Mouse (Mus musculus): ENCODE measurements around the gene Iars2. TPM values are rescaled to one million over a fixed set of nuclear protein-coding genes. Genes with fewer than 3 reads are reported as not detected.

The Iars2 gene
- polyA plus RNA-seq, 1 experiment from 2014 or later: 19.6 TPM

DNA sequence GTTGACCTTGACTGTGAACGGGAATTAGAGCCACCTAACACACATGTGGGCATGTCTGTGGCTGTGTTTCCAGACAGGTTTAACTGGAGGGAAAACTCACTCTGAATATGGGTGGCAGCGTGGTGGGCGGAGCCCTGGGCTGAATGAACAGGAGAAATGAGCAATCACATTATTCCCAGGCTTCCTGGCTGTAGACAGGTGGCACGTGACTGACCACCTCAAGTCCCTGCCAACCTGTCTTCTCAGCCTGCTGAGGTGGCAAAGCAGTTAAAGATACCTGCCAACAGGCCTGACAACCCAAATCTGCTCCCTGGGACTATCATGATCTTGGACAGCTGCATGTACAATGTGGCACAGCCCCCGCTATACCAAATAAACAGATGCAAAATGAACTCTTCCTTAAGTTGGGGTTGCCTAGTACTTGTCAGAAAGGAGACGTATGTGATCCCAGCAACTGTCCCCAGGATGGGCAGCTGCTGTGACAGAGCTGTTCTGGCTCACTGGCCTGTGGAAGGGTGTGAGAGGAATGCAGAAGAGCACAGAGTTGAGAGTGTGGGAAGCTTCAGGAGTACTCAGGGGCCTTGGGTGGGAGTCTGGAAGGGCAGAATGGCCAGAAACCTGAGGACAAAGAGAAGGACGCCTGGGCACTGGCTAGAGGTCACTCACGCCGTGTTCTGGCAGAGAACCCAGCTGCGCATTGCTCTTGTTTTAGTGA, 36.4 kb downstream of the Iars2 start:
- Histone ChIP-seq H3K9me3 (no peaks in the 10 kb centered on the region), H3K4me3 (no peak overlapping the region), H3K27ac (replicated peaks) (no peak overlapping the region), H3K27me3 (no peaks in the 10 kb centered on the region), H3K36me3 (peaks cover 46% of the 10 kb centered on the region), H3K4me2 (no peak overlapping the region), H3K9ac (no peak overlapping the region), H3K4me1 (replicated peaks) (no peaks in the 10 kb centered on the region)
- ATAC-seq (ENCODE audit: low FRiP score, low read depth): no peak
- WGBS: 92% methylated on average over 10 of the region's 10 CpGs

DNA sequence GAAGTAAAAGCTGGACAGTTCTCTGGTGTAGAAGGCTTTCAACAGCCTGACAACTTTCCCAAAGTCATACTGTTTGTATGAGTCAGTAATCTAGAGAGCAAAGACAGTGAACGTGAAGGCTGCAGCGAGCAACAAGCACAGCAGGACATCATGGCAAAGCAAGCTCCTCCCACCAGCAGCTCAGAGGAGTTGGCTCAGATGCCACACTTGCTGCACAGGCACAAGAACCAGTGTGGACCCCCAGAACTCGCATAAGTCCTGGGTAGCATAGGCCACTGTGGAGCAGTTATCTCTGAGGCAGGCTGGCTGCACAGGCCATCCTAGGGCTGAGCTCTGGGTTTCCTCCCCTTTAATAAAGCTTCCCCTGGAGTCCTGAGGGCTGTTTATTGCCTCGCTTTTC, 37.9 kb downstream of the Iars2 start:
- Histone ChIP-seq H3K27ac (replicated peaks) (no peak overlapping the region), H3K36me3 (peaks cover 43% of the 10 kb centered on the region), H3K27me3 (no peaks in the 10 kb centered on the region), H3K9ac (no peak overlapping the region), H3K9me3 (no peaks in the 10 kb centered on the region), H3K4me1 (replicated peaks) (no peaks in the 10 kb centered on the region), H3K4me2 (no peak overlapping the region), H3K4me3 (no peak overlapping the region)
- WGBS: 65% methylated on average over 4 of the region's 4 CpGs
- ATAC-seq (ENCODE audit: low FRiP score, low read depth): no peak

DNA sequence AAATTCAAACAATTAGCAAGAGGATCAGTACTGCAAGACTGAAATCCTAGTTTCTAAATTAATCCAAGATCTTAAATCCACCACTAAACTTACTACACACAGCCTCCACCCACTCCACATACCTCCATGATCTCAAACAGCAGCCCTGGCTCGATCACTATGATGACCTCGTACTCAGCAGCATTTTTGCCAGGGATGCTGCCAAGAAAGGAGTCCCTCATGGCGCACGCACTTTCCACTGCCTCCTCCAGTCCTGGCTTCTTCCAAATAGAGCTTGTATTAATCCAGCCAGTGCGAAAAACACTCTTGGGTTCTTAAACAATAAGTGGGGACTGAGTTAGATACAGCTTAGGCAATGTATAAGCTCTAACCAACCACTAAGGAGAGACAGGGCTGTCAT, 40.0 kb downstream of the Iars2 start:
- no peak for ATAC-seq (ENCODE audit: low FRiP score, low read depth)
- Histone ChIP-seq H3K9me3 (no peaks in the 10 kb centered on the region), H3K4me2 (no peak overlapping the region), H3K4me3 (no peak overlapping the region), H3K4me1 (replicated peaks) (no peaks in the 10 kb centered on the region; the same call in 1 of the 2 replicates), H3K27me3 (no peaks in the 10 kb centered on the region), H3K36me3 (peaks cover 37% of the 10 kb centered on the region), H3K27ac (replicated peaks) (no peak overlapping the region), H3K9ac (no peak overlapping the region)
- 84% methylated on average over 5 of the region's 5 CpGs for WGBS

DNA sequence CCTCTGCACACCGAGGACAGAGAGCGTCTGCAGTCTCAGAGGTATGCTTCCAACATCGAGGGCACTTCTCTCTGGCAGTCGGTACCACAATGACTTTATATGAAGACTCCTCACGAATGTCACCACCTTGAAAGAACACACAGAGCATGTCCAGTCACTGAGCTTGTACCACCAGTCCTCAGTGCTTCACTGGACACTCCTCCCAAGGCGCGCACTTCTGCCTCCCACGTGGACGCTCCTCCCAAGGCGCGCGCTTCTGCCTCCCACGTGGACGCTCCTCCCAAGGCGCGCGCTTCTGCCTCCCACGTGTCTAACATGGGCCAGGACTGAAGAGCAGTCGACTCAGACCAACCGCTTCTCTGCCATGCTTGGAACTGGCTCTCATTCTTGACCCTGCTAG, 42.1 kb downstream of the Iars2 start:
- Histone ChIP-seq H3K27me3 (no peaks in the 10 kb centered on the region), H3K9me3 (no peaks in the 10 kb centered on the region), H3K4me2 (no peak overlapping the region), H3K27ac (replicated peaks) (no peak overlapping the region), H3K9ac (no peak overlapping the region), H3K36me3 (peaks cover 44% of the 10 kb centered on the region), H3K4me3 (no peak overlapping the region), H3K4me1 (replicated peaks) (no peaks in the 10 kb centered on the region; the same call in 1 of the 2 replicates)
- ATAC-seq (ENCODE audit: low FRiP score, low read depth): no peak
- 93% methylated on average over 20 of the region's 20 CpGs for WGBS

DNA sequence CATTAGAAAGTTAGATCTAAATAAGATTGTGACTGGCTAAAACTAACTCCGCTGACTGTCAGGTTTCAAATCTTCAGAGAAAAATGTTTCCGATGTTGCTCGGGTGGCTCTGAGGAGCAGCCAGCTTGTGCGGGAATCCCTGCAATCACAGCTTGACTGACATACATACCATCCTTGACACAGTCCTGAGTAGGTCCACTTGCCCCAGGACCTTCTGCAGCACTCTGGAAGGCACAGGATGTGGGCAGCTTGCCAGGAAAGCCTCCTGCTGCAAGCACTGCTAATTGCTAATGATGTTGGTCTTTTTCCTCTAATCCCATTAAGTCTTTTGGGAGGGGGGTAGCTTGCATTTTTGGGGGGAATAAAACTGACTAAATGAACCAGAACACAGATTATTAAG, 44.0 kb downstream of the Iars2 start:
- Histone ChIP-seq H3K27ac (replicated peaks) (no peak overlapping the region), H3K4me3 (no peak overlapping the region), H3K36me3 (peaks cover 61% of the 10 kb centered on the region), H3K9me3 (no peaks in the 10 kb centered on the region), H3K9ac (no peak overlapping the region), H3K27me3 (no peaks in the 10 kb centered on the region), H3K4me1 (replicated peaks) (no peaks in the 10 kb centered on the region; the same call in 1 of the 2 replicates), H3K4me2 (no peak overlapping the region)
- ATAC-seq (ENCODE audit: low FRiP score, low read depth): peak; percentile 65; the same call in 1 of the 2 replicates
- 73% methylated on average over 4 of the region's 4 CpGs for WGBS

DNA sequence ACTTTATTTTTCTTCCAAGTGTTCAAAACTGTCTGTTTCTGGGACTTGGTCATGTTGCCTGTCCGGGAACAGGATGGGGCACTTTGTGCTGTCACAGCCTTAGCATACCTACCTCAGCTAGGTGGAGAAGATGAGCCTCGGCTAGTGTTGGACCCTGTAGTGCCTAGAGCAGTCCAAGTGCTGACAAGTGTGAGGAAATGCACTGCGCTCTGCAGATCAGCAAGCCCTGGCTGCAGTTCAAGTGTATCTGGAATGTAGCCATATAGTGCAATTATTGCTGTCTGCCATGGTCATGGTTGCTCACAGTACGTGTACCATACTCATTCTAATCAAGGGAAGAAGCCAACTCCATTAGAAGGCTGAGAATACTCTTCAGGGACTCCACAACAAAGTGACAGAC, 44.5 kb downstream of the Iars2 start:
- Histone ChIP-seq H3K4me2 (no peak overlapping the region), H3K9ac (no peak overlapping the region), H3K4me3 (no peak overlapping the region), H3K27ac (replicated peaks) (no peak overlapping the region), H3K27me3 (no peaks in the 10 kb centered on the region), H3K9me3 (no peaks in the 10 kb centered on the region), H3K36me3 (peaks cover 65% of the 10 kb centered on the region), H3K4me1 (replicated peaks) (no peaks in the 10 kb centered on the region; the same call in 1 of the 2 replicates)
- peak; percentile 74 for ATAC-seq (ENCODE audit: low FRiP score, low read depth)
- WGBS: 62% methylated on average over 4 of the region's 4 CpGs

DNA sequence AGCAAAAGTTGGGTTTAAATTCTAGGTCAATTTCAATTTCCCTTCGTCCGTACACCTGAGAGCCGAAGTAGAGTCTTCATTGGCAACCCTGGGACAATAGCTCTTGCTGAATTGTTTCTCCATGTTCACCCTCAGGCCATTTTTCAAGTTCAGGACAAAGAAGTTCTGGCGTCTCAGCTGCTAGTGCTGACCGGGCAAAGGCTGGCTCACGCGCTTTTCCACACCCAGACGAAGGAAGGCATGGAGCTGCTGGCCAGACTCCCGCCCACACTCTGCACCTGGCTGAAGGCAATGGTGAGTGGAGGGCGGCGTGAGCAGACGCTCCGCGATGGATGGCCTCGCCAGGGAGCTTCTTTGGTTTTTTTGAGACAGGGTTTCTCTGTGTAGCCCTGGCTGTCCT, 45.9 kb downstream of the Iars2 start:
- no peak overlapping the region for H3K9ac ChIP-seq
- no peaks in the 10 kb centered on the region for H3K9me3 ChIP-seq
- no peak overlapping the region for H3K4me2 ChIP-seq
- 88% methylated on average over 15 of the region's 15 CpGs for WGBS
- H3K27me3 ChIP-seq: no peaks in the 10 kb centered on the region
- ATAC-seq (ENCODE audit: low FRiP score, low read depth): no peak
- H3K4me1 ChIP-seq (replicated peaks): no peaks in the 10 kb centered on the region; the same call in 1 of the 2 replicates
- no peak overlapping the region for H3K27ac ChIP-seq (replicated peaks)
- H3K4me3 ChIP-seq: no peak overlapping the region
- H3K36me3 ChIP-seq: peaks cover 77% of the 10 kb centered on the region

DNA sequence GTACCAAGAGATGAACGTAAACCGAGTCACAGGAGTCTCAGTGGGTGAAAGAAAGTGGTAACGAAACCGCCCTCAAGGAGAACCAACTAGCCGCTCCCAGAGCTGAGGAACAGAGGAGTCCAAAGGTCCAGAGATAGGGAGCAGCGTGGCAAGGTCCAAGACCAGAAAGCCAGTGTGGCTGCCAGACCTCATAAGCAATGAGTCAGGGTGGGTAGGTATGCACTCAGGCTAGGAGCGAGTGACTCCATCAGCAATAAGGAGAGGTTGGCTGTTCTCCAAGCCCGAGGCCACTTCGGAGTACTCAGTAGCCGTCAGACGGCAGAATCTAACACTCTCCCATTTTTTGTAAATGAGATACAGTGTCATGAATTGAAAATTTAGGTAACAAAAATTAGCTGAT, 46.4 kb downstream of the Iars2 start:
- Histone ChIP-seq H3K9ac (no peak overlapping the region), H3K4me1 (replicated peaks) (no peaks in the 10 kb centered on the region; the same call in 1 of the 2 replicates), H3K4me3 (no peak overlapping the region), H3K4me2 (no peak overlapping the region), H3K36me3 (peaks cover 79% of the 10 kb centered on the region), H3K27me3 (no peaks in the 10 kb centered on the region), H3K9me3 (no peaks in the 10 kb centered on the region), H3K27ac (replicated peaks) (no peak overlapping the region)
- WGBS: 88% methylated on average over 11 of the region's 11 CpGs
- ATAC-seq (ENCODE audit: low FRiP score, low read depth): no peak

DNA sequence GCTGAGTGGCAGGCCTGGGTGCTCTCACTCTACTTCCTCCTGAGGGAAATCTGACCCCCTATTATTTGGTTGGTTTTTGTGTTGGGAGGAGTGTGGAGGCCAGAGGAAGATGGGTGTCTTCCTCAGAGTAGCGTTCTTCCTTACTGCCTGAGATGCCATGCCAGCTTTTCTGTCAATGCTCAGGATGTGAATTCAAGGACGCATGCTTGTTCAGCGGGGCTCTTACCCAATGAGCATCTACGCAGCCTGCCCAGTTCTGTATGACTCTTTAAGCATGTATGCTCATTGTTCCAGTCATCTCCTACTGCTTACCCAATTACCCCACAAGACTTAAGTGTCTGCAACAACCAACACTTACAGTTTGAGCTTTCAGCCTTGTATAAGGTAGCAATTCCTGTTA, 48.6 kb downstream of the Iars2 start:
- WGBS: 97% methylated on average over 4 of the region's 4 CpGs
- no peak for ATAC-seq (ENCODE audit: low FRiP score, low read depth)
- Histone ChIP-seq H3K4me2 (no peak overlapping the region), H3K36me3 (peaks cover 81% of the 10 kb centered on the region), H3K4me1 (replicated peaks) (no peaks in the 10 kb centered on the region; the same call in 1 of the 2 replicates), H3K27me3 (no peaks in the 10 kb centered on the region), H3K9me3 (no peaks in the 10 kb centered on the region), H3K27ac (replicated peaks) (no peak overlapping the region), H3K4me3 (no peak overlapping the region), H3K9ac (no peak overlapping the region)

DNA sequence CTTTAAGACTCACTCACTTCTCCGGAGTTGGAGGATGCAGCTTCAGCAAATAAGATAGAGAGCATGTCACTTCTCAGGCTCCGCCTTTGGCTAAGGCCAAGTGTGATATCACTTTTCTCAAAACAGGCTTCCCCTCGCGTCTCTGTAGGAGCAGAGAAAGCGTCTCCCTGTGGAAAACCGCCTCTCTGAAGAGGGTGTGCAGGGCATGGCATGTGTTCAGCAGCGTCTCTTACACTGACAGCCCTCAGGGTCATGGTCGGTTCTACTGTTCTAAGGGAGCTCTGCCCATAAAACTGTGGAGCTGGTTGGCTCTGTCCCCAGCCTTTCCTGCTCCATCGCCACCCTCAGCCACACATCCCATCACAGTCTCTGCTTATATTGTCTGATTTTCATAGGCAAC, 49.9 kb downstream of the Iars2 start:
- peaks cover 90% of the 10 kb centered on the region for H3K36me3 ChIP-seq
- H3K27ac ChIP-seq (replicated peaks): no peak overlapping the region
- no peak overlapping the region for H3K4me2 ChIP-seq
- H3K4me3 ChIP-seq: no peak overlapping the region
- H3K9ac ChIP-seq: no peak overlapping the region
- no peaks in the 10 kb centered on the region; the same call in 1 of the 2 replicates for H3K4me1 ChIP-seq (replicated peaks)
- ATAC-seq (ENCODE audit: low FRiP score, low read depth): no peak
- 94% methylated on average over 9 of the region's 9 CpGs for WGBS
- H3K9me3 ChIP-seq: no peaks in the 10 kb centered on the region
- no peaks in the 10 kb centered on the region for H3K27me3 ChIP-seq

DNA sequence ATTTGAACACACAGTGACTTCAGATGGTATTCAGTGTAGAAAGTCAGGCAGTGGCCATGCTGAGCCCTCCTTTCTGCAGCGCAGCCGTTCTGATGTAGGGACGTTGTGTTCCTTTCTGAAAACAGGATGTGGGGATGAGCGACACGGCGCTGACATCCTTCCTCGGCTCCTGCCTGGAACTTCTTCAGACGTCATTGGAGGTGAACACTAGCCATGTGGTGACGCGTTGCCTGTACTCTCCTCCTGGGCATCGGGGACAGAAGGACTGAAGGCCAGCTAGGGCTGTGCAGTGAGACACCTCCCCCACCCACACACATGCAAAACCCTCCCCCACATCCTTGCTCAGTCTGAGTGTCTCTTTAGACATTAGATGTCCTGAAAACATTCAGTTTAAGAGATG, 52.2 kb downstream of the Iars2 start:
- Histone ChIP-seq H3K9ac (no peak overlapping the region), H3K4me2 (no peak overlapping the region), H3K4me1 (replicated peaks) (no peaks in the 10 kb centered on the region), H3K27me3 (no peaks in the 10 kb centered on the region), H3K9me3 (no peaks in the 10 kb centered on the region), H3K4me3 (no peak overlapping the region), H3K27ac (replicated peaks) (no peak overlapping the region), H3K36me3 (peaks cover 81% of the 10 kb centered on the region)
- ATAC-seq (ENCODE audit: low FRiP score, low read depth): no peak
- WGBS: 91% methylated on average over 11 of the region's 11 CpGs

DNA sequence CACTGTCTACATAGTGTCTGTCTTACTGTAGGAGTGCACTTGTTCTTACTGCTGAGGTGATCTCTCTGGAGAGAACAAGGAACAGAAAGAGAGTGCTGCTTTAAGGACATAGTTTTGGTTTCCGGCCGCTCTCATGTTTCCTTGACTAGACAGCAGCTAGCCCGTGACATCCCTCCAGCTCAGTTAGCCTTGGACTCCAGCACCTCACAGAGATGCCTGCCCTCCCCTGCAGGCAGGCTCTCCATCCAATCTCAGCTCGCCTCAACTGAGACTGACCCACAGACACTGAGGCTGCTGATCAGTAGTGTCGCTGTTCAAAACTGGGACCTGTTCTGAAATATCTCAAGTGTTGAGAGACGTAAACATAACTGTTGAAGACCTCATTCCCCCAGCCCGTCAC, 53.2 kb downstream of the Iars2 start:
- no peak for ATAC-seq (ENCODE audit: low FRiP score, low read depth)
- Histone ChIP-seq H3K4me1 (replicated peaks) (no peaks in the 10 kb centered on the region), H3K36me3 (peaks cover 81% of the 10 kb centered on the region), H3K9ac (no peak overlapping the region), H3K27me3 (no peaks in the 10 kb centered on the region), H3K4me3 (no peak overlapping the region), H3K9me3 (no peaks in the 10 kb centered on the region), H3K27ac (replicated peaks) (no peak overlapping the region), H3K4me2 (no peak overlapping the region)
- WGBS: 98% methylated on average over 7 of the region's 7 CpGs
